Mouse (Mus musculus): ENCODE results near the gene Apc2.
"Not testable (repeated sequence)": the region's sequence is repeated elsewhere in the genome, so short reads cannot be mapped to it uniquely, and the experiment has no call there.

Apc2 gene

DNA sequence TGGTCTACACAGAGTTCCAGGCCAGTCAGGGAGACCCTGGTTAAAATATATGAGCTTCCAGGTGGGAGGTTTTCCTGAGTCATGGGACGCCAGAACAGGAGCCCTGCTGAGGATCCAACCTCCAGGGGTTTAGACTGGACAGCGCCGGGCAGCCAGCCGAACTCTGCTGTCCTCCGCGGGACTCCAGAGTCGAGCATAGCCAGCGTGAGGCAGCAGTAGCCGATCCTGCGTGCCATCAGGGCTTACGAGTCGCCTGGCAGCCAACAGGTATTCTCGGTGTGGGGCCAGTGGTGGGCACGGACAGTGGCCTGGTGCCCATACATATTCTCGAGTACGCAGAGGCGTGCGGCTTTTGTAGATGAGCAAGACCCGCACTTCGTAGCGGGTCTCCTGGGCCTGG is 45.2 kb downstream of the Apc2 start:
- in situ Hi-C loops (cut with MboI; ENCODE audit: low sequenced_read_pairs), result no loop called here

DNA sequence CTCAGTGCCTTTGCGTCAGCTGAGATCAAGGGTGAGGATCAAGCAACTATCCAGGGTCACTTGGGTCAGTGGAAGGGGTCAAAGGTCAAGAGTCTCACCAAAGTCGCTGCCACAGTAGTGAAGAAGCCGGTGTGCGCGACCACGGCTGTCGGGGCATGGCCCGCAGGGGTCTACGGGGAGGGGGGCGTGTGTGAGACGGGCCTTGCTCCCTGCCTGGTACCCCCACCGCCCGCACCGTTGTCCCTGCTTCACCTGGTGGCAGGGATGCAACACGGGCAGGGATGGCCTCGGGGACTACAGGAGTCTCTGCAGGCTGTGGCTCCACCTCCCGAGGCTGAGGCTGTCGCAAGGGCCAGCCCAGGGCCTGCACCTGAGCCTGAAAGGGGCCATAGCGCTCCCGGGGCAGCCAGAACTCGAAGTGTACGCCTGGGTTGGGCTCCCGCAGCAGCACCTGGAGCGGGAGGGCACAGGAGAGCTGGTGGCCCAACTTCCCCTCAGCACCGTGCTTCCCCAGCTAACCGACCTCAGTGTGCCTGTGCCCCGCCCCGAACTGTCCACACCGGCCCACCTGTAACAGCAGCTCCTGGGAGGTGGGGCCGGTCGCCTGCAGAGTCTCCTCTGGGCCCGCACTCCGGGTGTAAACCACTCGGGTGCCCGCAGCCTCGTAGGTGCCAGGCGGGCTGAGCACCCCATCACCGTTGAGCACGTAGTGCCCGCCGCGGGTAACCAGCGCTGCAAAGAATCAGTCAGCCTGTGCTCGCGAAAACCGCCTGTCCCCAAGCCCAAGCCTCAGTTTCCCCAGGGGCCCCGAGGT is 45.9 kb downstream of the Apc2 start:
- in situ Hi-C loops (cut with MboI; ENCODE audit: low sequenced_read_pairs), result no loop called here

DNA sequence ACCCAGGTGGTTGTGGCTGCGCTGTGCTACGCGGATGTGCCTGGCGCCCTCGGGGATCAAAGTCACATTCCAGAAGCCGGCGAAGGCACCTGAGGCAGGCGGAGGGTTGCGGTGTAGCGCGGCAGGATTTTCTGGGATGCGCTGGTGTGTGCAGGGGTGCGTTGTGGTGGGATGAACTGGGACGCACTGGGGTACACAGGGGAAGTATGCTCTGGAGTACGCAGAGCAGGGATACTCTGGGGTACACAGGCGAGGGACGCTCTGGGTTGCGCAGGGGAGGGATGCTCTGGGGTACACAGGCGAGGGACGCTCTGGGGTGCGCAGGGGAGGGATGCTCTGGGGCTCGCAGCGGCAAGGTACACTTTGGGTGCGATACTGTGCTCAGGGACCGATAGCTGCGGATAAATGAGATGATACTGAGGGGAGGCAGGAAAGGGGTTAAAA is 46.5 kb downstream of the Apc2 start:
- in situ Hi-C loops (cut with MboI; ENCODE audit: low sequenced_read_pairs), result no loop called here

DNA sequence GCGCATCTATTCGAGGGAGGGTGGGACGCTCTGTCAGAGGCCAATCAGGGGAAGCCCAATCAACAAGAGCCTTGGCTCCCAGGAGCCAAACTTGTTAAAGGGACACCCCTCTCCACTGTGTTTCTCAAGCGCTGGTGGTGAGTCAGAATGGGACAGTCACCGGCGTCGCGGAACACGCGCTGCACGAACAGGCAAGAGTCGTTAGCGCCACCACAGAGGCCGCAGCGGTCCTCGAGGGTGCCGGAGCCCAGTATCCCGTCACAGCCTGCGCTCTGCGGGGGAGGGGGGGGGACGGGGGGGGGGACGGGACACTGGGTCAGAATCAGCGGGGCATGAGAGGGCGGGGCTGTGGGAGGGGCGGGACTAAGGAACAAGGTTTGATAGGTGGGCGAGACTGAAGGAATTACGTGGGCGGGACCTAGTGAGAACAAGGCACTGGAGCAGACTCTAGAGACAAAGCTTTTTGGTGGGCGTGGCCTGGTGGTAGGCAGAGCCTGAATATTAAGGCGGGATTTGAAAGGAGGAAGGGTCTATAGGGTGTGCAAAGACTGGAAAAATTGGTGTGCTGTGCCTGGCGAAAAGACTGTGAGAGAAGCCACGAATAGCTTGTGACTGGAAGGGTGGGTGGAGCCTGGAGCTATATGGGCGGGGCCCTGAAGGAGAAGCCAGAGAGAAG is 47.1 kb downstream of the Apc2 start:
- in situ Hi-C loops (cut with MboI; ENCODE audit: low sequenced_read_pairs), result no loop called here

DNA sequence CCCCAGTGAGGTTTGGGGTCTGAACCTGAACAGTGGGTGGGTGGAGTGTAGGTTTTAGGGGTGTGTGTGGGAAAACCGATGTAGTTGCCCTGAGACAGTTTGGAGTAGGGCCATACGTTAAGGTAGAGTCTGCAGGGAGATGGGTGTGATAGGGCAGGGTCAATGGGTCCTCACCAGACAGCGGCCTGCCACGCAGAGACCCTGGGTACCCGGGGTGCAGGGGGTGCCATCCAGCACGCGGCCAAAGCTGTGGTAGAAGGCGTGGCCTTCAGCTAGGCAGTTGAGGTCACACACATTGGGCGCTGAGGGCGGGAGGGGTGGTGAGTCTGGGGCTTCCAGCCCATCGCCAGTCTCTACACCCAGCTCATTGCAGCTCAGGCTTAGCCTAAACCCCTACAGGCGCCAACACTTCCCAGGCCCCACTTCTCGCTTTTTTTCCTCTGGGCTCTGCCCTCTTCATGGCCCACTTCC is 47.7 kb downstream of the Apc2 start:
- in situ Hi-C loops (cut with MboI; ENCODE audit: low sequenced_read_pairs), result no loop called here

DNA sequence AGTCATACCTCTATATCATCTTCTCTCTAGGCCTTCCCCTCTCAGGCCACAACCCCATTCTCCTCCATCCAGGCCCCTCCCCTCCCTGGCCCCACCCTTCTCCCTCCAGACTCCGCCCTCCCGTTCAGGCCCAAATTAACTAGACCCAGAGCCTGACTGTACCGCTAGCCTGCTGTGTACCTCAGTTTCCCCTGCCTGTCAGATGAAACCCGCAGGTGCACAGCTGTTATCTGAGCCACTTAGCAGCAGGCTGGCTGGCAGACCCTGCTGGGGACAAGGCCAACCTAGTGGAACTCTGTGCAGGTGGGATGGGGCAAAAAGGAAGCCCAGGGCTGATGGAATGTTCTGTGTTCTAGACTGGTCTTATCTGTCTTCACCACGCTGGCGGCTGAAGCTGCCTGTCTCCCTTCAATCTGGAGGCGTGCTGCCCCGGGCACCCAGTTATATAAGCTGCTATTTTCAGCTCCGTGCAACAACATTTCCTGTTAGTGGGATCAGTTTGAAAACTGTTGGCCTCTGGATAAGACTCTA is 48.4 kb downstream of the Apc2 start:
- in situ Hi-C loops (cut with MboI; ENCODE audit: low sequenced_read_pairs), result no loop called here

DNA sequence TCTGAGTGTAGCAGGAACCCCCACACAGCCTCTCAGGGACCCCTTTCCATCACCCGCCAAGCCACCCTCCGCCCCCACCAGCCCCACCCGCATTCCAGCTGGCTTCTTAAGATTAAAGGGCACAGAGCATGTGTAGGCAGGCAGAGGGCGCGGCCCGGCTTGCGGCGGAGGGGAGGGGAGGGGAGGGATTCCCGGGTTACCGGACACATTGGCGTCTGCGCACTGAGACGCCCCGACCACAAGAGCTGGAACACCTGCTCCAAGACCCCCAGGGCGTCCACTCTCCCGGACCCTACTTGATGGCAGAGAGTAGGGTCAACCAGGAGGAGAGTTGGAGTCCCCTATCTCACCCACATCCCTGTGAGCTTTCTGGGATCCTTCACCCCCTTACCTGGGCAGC is 49.3 kb downstream of the Apc2 start:
- in situ Hi-C loops (cut with MboI; ENCODE audit: low sequenced_read_pairs), result no loop called here

DNA sequence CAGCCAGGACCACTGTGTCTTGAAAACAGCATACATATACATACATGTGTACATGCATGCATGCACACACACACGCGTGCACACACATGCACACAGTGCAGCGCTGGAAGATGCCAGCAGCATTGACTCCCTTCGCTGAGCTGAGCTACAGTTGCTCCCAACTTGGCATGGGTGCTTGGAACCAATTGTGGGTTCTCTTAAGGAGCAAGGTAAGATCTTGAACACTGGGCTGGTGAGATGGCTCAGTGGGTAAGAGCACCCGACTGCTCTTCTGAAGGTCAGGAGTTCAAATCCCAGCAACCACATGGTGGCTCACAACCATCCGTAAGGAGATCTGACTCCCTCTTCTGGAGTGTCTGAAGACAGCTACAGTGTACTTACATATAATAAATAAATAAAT is 50.2 kb downstream of the Apc2 start:
- in situ Hi-C loops (cut with MboI; ENCODE audit: low sequenced_read_pairs), result not testable (repeated sequence)

DNA sequence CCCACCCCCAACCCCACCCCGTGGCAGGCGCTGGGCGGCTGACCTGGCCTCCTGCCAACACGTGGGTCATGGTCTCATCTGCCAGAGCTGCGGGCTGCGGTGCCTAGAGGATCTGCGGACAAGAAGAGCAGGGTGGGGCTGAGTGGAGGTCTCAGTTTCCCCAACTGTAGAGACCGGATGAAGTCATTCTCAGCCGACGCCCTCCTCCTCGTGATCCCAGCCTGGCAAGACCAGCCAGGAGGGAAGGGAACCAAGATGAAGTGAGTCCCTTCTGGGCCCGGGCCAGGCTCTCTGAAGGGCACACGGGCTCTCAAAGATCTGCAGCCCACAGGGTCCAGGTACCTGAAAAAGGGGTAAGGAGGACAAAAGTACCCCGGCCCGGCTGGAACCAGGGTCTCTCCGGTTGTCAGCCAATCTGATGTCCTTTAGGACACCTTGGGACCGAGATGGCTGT is 51.8 kb downstream of the Apc2 start:
- in situ Hi-C loops (cut with MboI; ENCODE audit: low sequenced_read_pairs), result no loop called here

DNA sequence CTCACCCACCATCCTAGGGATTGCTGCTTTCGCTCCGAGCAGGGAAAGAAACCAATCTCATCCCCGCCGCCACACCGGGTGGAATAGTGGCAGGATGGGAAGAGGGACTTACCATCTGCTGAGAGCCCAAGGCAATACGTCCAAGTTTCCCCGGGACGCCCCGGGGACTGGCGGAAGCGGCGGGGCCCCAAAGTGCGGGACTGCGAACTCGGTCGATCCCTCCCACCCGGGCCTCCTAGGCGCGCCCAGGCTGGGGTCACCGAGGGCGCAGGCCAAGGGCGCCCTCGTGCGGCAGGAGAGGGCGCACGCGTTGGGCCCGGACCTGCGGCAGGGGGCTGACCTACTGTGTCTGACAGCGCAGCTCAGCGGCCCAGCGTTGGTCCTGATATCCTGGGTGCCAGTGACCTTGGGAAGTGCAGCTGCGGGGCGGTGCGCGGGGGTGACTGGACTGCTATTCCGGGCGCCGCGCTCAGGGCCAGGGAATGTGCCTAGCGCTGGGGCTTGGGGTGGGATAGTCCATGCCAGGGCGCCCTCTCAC is 52.5 kb downstream of the Apc2 start, which contains the start of gene Adamtsl5:
Gene Adamtsl5, minus strand, starts transcription at position 169 of the 538 bp plus-strand sequence.
- in situ Hi-C loops (cut with MboI; ENCODE audit: low sequenced_read_pairs), result no loop called here

DNA sequence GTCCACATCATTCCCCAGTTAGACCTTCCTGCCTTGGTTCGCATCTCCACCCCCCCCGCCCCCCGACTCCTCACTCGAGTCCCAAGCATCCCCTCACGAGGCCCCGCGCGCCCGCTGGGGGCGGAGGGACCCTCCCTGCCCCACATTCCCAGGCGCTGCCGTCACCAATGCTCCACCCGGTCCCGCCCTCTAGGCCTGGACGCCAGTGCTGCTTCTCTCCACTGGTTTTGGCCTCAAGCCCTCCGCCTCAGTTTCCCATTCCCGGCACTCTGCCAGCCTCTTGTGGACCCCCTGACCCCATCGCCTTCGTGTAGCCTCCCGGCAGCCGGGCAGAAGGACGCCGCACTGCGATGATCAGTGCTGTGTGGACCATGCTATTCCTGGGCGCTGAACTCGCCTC is 53.2 kb downstream of the Apc2 start:
- in situ Hi-C loops (cut with MboI; ENCODE audit: low sequenced_read_pairs), result no loop called here

DNA sequence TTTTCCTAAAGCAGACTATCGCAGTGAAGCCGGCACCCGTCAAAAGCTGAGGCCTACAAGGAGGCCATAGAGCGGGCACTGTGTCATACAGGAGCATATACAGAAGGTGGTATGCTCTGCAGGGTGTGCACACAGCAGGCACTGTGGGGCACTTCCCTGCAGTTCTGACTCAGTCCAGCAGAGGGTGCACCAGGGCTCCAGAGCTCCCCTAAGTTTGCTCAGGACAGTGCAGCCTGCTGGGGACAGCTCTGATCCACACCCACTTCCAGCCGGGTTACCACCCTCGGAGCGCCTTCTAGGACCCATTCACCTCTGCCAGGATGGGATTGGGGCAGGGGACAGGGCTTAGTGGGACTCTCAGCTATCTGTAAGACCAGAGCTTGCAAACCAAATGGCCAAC is 54.5 kb downstream of the Apc2 start:
- in situ Hi-C loops (cut with MboI; ENCODE audit: low sequenced_read_pairs), result no loop called here

DNA sequence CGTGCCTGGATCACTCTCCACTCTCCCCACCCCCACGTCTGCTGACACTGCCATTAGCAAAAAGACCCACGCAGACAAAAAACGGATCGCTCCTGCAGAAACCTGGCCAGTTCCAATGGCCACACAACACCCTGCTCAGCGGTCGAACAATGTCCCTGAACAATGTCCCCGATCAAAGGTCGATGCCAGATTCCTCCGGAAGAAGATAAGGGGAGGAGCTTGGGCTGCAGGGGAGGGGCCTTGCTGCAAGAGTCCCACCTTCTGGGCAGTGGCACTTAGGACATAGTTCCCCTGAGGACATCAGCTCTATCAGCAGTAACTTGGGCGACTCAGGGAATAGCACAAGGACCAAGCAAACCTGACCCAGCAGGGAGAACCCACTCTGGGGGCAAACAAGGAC is 56.1 kb downstream of the Apc2 start:
- in situ Hi-C loops (cut with MboI; ENCODE audit: low sequenced_read_pairs), result no loop called here

DNA sequence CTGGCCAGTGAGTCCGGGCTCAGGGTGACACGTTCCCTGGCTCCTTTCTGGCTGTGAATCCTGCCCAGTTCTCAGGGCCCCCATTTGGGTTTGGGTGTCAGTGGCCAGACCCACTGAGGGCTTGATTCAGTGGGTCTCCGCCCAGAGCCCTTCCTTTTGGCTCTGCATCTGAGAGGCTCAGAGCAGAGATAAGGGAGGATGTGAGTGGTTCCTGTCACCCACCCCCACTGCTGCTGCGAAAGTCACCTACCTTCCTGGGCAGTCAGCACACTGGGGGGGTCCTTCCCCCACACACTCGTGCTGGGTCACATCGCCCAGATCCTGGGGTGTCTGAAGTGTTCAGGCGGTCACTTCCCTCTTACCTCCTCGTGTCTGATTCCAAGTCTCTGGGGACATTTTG is 57.0 kb downstream of the Apc2 start:
- in situ Hi-C loops (cut with MboI; ENCODE audit: low sequenced_read_pairs), result no loop called here

DNA sequence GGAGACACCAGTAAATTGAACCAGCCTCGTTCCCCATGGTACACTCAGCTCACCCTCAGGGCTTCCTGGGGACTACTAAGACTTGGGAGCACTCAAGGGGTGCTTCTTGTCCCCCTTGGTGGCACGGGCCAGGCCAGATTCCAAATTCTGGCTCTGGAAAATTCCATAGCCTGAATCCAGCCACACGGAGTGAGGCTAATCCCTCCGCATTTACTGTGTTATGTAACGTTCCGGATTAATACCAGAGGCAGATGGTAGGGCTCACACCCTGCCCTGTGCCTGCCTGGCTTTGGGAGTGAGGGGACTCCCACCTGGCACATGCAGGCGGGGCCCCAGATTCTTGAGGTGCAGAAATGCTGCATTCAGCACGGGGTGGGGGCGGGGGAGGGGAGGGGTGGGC is 59.7 kb downstream of the Apc2 start:
- in situ Hi-C loops (cut with MboI; ENCODE audit: low sequenced_read_pairs), result no loop called here

DNA sequence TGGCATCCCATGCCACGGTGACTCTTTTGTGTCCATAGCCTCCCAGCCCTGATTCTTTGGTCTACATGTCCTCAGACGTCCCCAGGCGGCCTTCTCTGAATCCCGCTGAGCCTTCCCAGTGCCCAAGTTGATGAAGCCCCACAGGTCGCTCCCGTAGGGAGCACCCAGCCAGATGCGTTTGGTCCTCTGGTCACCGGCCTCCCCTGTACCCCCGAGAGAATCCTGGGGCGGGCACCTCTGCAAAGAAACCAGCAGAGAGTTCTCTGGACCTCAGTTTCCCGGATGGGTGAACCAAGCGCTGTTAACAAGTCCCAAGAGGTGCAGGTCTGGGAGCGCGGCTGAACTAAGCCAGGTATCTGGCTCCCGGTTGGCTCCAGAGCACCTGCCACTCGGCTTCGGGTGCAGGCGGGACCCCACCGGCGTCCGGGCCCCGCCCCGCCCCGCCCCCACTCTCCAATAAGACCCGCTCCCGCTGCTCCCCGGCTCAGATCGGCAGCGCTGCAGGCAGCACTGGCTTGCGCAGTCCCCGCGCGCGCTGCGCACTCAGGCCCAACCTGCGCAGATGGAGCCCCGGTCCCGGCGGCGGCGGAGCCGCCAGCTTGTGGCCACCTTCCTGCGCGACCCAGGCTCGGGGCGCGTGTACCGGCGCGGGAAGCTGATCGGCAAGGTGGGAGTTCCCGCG is 60.4 kb downstream of the Apc2 start, which contains the start of gene Plk5:
Gene Plk5, plus strand, starts transcription at position 459 of the 682 bp plus-strand sequence.
- in situ Hi-C loops (cut with MboI; ENCODE audit: low sequenced_read_pairs), result no loop called here

DNA sequence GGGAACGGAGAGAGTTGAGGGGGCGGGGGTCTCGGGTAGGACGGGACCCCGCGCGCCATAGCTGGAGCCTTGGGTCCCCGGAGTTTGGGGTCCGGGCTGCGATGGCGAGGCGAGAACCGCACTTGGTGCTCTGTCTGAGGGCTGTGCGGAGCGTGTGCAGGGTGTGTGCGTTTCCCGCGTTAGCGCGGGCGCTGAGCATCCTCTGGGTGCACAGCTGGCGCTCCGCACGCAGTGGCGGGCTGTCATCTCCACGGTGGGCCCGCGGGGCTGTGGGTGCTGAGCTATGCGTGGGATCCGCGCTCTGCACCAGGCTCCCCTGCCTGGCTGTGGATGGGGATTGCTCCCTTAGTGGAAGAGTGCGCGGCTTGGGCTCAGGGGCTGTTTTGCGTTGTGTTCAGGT is 61.0 kb downstream of the Apc2 start:
- in situ Hi-C loops (cut with MboI; ENCODE audit: low sequenced_read_pairs), result no loop called here

DNA sequence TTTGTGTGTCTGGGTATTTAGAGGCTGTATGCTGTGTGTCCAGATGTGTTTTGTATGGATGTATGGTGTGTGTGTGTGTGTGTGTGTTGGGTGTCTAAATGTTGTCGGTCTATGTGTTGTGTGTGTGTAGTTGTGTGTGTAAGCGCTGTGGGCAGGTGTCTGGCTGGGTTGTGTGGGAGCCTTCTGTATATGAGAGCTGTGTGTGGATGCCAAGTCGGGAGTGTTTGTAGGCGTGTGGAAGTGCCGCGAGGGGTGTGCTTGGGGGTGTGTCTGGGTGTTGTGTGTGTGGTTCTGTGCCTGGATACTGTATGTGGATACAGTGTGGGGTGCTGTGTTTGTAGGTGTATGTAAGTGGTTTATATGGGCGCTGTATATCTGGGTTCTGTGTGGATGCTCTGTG is 61.6 kb downstream of the Apc2 start:
- in situ Hi-C loops (cut with MboI; ENCODE audit: low sequenced_read_pairs), result no loop called here

DNA sequence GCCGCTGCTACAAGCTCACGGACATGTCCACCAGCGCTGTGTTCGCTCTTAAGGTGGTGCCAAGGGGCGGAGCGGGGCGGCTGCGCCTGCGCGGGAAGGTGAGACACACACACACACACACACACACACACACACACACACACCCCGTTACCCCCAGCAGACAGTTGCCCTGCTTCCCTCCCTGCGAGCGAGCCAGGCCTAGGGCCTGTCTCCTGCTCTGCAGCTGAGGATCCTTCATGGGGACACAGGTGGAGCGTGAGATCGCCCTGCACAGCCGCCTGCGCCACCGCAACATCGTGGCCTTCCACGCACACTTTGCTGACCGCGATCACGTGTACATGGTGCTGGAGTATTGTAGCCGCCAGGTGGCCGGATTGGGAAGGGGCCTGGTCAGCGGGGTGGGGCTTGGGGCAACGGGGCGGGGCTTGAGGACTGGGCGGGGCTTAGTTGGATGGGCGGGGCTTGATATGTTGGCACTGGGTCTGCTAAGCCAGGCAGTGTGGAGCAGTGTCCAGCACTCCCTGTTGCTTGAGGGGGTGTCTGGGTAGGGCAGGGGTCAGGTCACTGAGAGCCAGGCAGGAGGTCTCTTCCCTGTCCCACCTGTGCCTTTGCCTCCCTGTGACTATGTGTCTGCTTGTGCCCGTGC is 62.3 kb downstream of the Apc2 start:
- in situ Hi-C loops (cut with MboI; ENCODE audit: low sequenced_read_pairs), result no loop called here

DNA sequence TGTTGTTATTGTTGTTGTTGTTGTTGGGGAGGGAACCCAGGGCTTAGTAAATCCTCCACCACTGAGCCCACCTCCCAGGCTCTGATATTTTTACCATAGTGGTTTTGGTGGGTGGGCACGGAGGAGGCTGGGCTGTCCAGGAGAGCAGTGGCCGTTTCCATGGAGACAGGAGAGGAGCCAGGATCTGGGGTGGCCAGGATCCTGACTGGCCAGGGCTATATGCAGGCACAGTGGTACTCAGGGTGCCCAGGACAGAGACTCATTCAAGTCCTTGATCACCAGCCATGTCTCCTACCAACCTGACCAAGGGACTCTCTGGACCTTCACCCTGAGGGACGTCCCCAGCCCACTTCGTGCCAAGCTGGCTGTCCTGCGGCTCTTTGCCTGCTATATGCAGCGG is 68.0 kb downstream of the Apc2 start:
- in situ Hi-C loops (cut with MboI; ENCODE audit: low sequenced_read_pairs), result no loop called here

DNA sequence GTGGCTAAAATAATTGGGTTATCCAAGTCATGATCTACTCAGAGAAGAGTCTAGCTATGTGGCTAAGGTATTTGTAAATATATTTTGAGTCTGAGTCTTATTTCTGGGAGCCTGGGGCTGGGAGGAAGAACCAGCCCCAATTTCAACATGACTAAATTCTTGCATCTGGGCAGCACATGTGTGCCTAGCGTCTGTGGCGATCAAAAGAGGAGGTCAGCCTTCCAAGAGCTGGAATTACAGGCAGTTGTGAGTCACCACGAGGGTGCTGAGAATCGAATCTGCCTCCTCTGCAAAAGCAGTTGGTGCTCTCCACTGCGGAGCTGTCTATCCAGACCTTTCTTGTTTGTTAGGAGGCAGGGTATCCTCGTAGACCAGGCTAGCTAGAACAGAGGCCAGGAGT is 70.0 kb downstream of the Apc2 start:
- in situ Hi-C loops (cut with MboI; ENCODE audit: low sequenced_read_pairs), result no loop called here
